12 mouse cellular contexts compared by ENCODE assay signal in genomic region chr7:70952318-70952959, GRCm38 (mm10).
DNase-seq lines count a peak whose midpoint lies in the region; ATAC-seq lines count a peak whose summit lies in the region.
"Had no signal": no experiment of that assay in that cellular context is flagged by ENCODE, and none has a peak within 500 bp of the region (broad histone marks: within the 10 kb centered on the region; RNA-seq: fewer than 3 reads in every experiment).

No protein-coding gene starts in this region.

- H3K27ac ChIP-seq in embryonic facial prominence, embryonic 14.5 days (replicated peaks; ENCODE audit: low read depth, low read length), result no peak overlapping the region
- no peak overlapping the region for H3K27ac ChIP-seq in embryonic facial prominence, embryonic 10.5 days (replicated peaks)
- H3K27ac ChIP-seq in hindbrain, embryonic 16.5 days (ENCODE audit: low read depth, low read length), result no peak overlapping the region
- no peak overlapping the region for H3K27ac ChIP-seq in hindbrain, embryonic 10.5 days
- no peak overlapping the region for H3K27ac ChIP-seq in midbrain, embryonic 15.5 days
- no peak overlapping the region for H3K27ac ChIP-seq in midbrain, embryonic 10.5 days (replicated peaks)
- H3K27ac ChIP-seq in forebrain, embryonic 16.5 days (ENCODE audit: low read length), result no peak overlapping the region
- H3K27ac ChIP-seq: heart, adult 2 months had no signal

- WGBS in embryonic facial prominence, embryonic 14.5 days, result 63% methylated on average over 4 of the region's 4 CpGs
- 84% methylated on average over 4 of the region's 4 CpGs for WGBS in embryonic facial prominence, embryonic 10.5 days
- 72% methylated on average over 4 of the region's 4 CpGs for WGBS in hindbrain, embryonic 16.5 days
- 90% methylated on average over 4 of the region's 4 CpGs for WGBS in hindbrain, embryonic 10.5 days
- 64% methylated on average over 4 of the region's 4 CpGs for WGBS in midbrain, embryonic 15.5 days
- 83% methylated on average over 4 of the region's 4 CpGs for WGBS in midbrain, embryonic 10.5 days
- 64% methylated on average over 4 of the region's 4 CpGs for WGBS in forebrain, embryonic 16.5 days

- peak; percentile 83; the same call in 1 of the 2 replicates for ATAC-seq in embryonic facial prominence, embryonic 14.5 days (ENCODE audit: low read depth)
- peak; percentile 65; the same call in 1 of the 2 replicates for ATAC-seq in hindbrain, embryonic 16.5 days
- peak; percentile 39; the same call in 1 of the 2 replicates for ATAC-seq in midbrain, embryonic 15.5 days (replicated peaks)
- 0 out of 2 replicates have a peak, but pooled peaks have one; percentile 28 for ATAC-seq in forebrain, embryonic 16.5 days
- ATAC-seq: lung, postnatal 0 days had no signal

- H3K27me3 ChIP-seq in embryonic facial prominence, embryonic 14.5 days (replicated peaks; ENCODE audit: control insufficient read depth, insufficient read depth, low read length), result 0 out of 2 replicates have a peak, but pooled peaks cover 3% of the 10 kb centered on the region
- H3K27me3 ChIP-seq in embryonic facial prominence, embryonic 10.5 days (replicated peaks; ENCODE audit: low read depth, poor library complexity, severe bottlenecking), result no peaks in the 10 kb centered on the region
- no peaks in the 10 kb centered on the region for H3K27me3 ChIP-seq in hindbrain, embryonic 16.5 days (replicated peaks; ENCODE audit: control insufficient read depth, insufficient read depth, low read length)
- no peaks in the 10 kb centered on the region for H3K27me3 ChIP-seq in hindbrain, embryonic 10.5 days (ENCODE audit: insufficient read depth, poor library complexity, severe bottlenecking)
- no peaks in the 10 kb centered on the region for H3K27me3 ChIP-seq in midbrain, embryonic 15.5 days (replicated peaks)
- H3K27me3 ChIP-seq in midbrain, embryonic 10.5 days (ENCODE audit: low read depth, poor library complexity, severe bottlenecking), result 0 out of 2 replicates have a peak, but pooled peaks cover 8% of the 10 kb centered on the region
- H3K27me3 ChIP-seq in forebrain, embryonic 16.5 days (replicated peaks; ENCODE audit: control insufficient read depth, insufficient read depth, low read length), result no peaks in the 10 kb centered on the region

- H3K9ac ChIP-seq in embryonic facial prominence, embryonic 14.5 days (ENCODE audit: low read depth, low read length), result no peak overlapping the region
- no peak overlapping the region for H3K9ac ChIP-seq in hindbrain, embryonic 16.5 days (ENCODE audit: low read depth, low read length)
- no peak overlapping the region for H3K9ac ChIP-seq in midbrain, embryonic 15.5 days
- H3K9ac ChIP-seq in forebrain, embryonic 16.5 days (replicated peaks; ENCODE audit: low read depth, low read length), result no peak overlapping the region

- DNase-seq in embryonic facial prominence, embryonic 14.5 days (ENCODE audit: low spot score), result peak; percentile 72
- DNase-seq in embryonic facial prominence, embryonic 10.5 days (ENCODE audit: low spot score), result no peak
- no peak for DNase-seq in hindbrain, embryonic 10.5 days (ENCODE audit: low spot score)
- DNase-seq in midbrain, embryonic 10.5 days (ENCODE audit: low spot score), result no peak
- DNase-seq in frontal cortex, adult 2 months (ENCODE audit: extremely low spot score in 1 of 2, low spot score in 1 of 2), result no peak
- DNase-seq: adrenal gland, postnatal 25 days; B cell, adult 2 months; heart, adult 2 months had no signal

- no peaks in the 10 kb centered on the region for H3K36me3 ChIP-seq in embryonic facial prominence, embryonic 14.5 days (ENCODE audit: control insufficient read depth, insufficient read depth, low read length)
- H3K36me3 ChIP-seq in embryonic facial prominence, embryonic 10.5 days (replicated peaks), result no peaks in the 10 kb centered on the region
- H3K36me3 ChIP-seq in hindbrain, embryonic 16.5 days (ENCODE audit: control insufficient read depth, insufficient read depth, low read length), result no peaks in the 10 kb centered on the region
- H3K36me3 ChIP-seq in hindbrain, embryonic 10.5 days, result no peaks in the 10 kb centered on the region
- H3K36me3 ChIP-seq in midbrain, embryonic 15.5 days (replicated peaks), result no peaks in the 10 kb centered on the region
- no peaks in the 10 kb centered on the region for H3K36me3 ChIP-seq in midbrain, embryonic 10.5 days
- no peaks in the 10 kb centered on the region for H3K36me3 ChIP-seq in forebrain, embryonic 16.5 days (ENCODE audit: control insufficient read depth, insufficient read depth)

- H3K4me2 ChIP-seq in embryonic facial prominence, embryonic 14.5 days (ENCODE audit: low read depth, low read length), result no peak overlapping the region
- H3K4me2 ChIP-seq in hindbrain, embryonic 16.5 days (ENCODE audit: low read length), result no peak overlapping the region
- no peak overlapping the region for H3K4me2 ChIP-seq in midbrain, embryonic 15.5 days
- no peak overlapping the region for H3K4me2 ChIP-seq in forebrain, embryonic 16.5 days (ENCODE audit: low read length)

- no peaks in the 10 kb centered on the region for H3K9me3 ChIP-seq in embryonic facial prominence, embryonic 14.5 days (ENCODE audit: control insufficient read depth, low read length)
- H3K9me3 ChIP-seq in embryonic facial prominence, embryonic 10.5 days, result no peaks in the 10 kb centered on the region
- no peaks in the 10 kb centered on the region for H3K9me3 ChIP-seq in hindbrain, embryonic 16.5 days (ENCODE audit: control insufficient read depth, low read length)
- no peaks in the 10 kb centered on the region for H3K9me3 ChIP-seq in hindbrain, embryonic 10.5 days
- H3K9me3 ChIP-seq in midbrain, embryonic 15.5 days, result no peaks in the 10 kb centered on the region
- H3K9me3 ChIP-seq in midbrain, embryonic 10.5 days (replicated peaks), result no peaks in the 10 kb centered on the region
- no peaks in the 10 kb centered on the region for H3K9me3 ChIP-seq in forebrain, embryonic 16.5 days (ENCODE audit: control insufficient read depth, low read length)

- peaks cover 7% of the 10 kb centered on the region for H3K4me1 ChIP-seq in embryonic facial prominence, embryonic 14.5 days (ENCODE audit: control insufficient read depth, insufficient read depth, low read length)
- H3K4me1 ChIP-seq in embryonic facial prominence, embryonic 10.5 days, result 0 out of 2 replicates have a peak, but pooled peaks cover 5% of the 10 kb centered on the region
- H3K4me1 ChIP-seq in hindbrain, embryonic 16.5 days (ENCODE audit: control insufficient read depth, insufficient read depth, low read depth, low read length), result no peaks in the 10 kb centered on the region
- no peaks in the 10 kb centered on the region for H3K4me1 ChIP-seq in hindbrain, embryonic 10.5 days (replicated peaks)
- H3K4me1 ChIP-seq in midbrain, embryonic 15.5 days, result no peaks in the 10 kb centered on the region
- H3K4me1 ChIP-seq in midbrain, embryonic 10.5 days, result no peaks in the 10 kb centered on the region
- H3K4me1 ChIP-seq in forebrain, embryonic 16.5 days (replicated peaks; ENCODE audit: control insufficient read depth, insufficient read depth, low read length), result no peaks in the 10 kb centered on the region

- H3K4me3 ChIP-seq in embryonic facial prominence, embryonic 14.5 days (ENCODE audit: low read depth, low read length), result no peak overlapping the region
- H3K4me3 ChIP-seq in embryonic facial prominence, embryonic 10.5 days, result no peak overlapping the region
- no peak overlapping the region for H3K4me3 ChIP-seq in hindbrain, embryonic 16.5 days (ENCODE audit: low read length)
- no peak overlapping the region for H3K4me3 ChIP-seq in hindbrain, embryonic 10.5 days
- H3K4me3 ChIP-seq in midbrain, embryonic 15.5 days, result no peak overlapping the region
- no peak overlapping the region for H3K4me3 ChIP-seq in midbrain, embryonic 10.5 days
- no peak overlapping the region for H3K4me3 ChIP-seq in forebrain, embryonic 16.5 days (replicated peaks; ENCODE audit: low read length)
- H3K4me3 ChIP-seq: heart, adult 2 months had no signal

Comparison
In these comparisons a context has a peak if more than half of its experiments do, and no peak if none do; other contexts are left out.
1. ATAC-seq: peak in every context shown above with its lines; median percentile 83 in embryonic facial prominence, embryonic 14.5 days; 65 in hindbrain, embryonic 16.5 days; 39 in midbrain, embryonic 15.5 days; 28 in forebrain, embryonic 16.5 days.